Mouse (Mus musculus) cerebellum, postnatal 10 days (tissue): ENCODE results near the gene Akap2.
"Not testable (repeated sequence)": the region's sequence is repeated elsewhere in the genome, so short reads cannot be mapped to it uniquely, and the experiment has no call there.

Source experiments
- DNase-seq, 2 experiments: peaks; one replicate each; pipeline ENCODE4 v3.0.0; 2021; ENCODE audit warnings: mixed read lengths in 2 of 2

The Akap2 gene

DNA sequence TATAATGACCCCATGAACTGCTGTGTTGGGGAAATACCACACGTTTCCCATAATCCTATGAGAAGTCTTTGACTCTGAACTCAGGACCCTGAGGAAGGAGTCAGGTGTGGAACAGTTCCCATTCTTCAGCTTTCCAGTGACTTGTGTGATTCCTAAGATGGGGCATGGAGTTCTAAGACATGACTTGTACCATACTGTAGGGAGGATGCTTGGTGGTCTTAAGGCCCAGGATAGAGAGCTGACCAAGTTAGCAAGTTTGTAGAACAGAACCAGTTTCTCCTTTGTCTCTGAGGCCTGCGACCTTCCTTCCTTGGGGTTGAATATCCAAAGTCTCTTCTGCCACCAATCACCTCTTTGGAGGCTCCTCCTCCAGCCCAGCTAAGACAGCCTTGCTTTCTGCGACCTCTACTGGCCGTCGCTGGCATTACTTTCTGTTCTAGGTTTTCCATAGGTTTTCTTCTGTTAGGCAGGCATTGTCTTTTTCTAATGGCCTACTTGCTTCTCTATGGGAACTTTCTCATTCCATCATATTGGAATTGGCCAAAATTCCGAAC, 162.4 kb downstream of the Akap2 start:
- peak; percentile 90 to 92 for DNase-seq

DNA sequence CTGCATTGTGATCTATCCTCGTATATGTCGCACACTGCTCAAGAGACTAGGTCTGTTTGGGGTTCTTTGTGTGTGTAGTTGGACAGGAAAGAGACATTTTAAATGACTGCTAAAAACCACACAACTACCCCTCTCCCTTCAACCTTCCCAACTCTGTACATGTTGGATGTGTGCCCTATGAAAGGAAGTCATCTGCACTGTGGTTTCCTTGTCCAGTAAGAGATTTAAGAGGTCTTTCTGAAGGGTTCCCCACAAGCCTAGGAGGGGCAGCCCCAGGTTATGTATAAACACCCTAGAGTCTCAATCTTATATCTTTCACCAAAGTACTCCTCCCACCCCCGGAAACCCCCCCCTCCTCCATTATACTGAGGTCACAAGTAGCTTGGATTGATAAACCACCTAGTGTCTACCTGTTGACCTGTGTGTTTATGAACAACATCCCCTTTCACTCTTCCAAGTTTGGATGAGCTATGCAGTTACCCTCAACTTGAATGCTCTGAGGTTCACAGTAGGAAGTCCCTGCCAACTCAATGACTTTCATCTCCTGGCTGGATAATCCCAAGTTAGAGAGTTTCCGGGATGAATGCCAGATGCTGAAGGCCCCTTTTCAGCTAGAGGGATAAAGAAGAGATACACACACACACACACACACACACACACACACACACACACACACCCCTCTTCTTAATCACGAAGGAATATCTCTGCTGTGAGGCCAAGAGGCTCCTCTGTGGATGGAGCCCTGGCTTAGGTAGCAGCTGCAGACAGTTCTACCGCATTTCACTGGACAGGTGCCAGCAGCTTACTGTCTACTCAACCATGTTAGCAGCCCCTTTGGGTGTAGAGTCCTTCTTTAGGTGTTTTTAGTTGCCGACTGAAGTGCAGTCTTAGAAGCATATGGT, 166.3 kb downstream of the Akap2 start:
- DNase-seq: peak; percentile 41 to 49

DNA sequence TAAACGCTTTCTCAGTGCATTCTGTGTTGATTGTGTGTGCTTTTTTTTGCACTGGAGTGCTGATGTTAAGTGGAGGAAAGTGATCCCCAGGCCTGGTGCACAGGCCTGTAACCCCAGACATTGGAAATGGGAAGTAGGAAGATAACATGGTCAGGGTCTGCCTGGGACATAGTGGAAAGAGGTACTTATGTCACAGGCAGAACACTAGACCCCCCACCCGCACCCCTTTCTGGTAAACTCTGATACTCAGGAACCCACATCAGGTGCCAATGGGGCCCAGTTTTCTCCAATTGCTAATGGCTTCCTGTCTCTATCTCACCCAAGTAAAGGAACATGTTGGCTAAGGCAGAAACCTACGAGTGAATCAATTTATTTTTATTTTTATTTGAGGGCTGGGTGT, 167.1 kb downstream of the Akap2 start:
- DNase-seq: no peak

DNA sequence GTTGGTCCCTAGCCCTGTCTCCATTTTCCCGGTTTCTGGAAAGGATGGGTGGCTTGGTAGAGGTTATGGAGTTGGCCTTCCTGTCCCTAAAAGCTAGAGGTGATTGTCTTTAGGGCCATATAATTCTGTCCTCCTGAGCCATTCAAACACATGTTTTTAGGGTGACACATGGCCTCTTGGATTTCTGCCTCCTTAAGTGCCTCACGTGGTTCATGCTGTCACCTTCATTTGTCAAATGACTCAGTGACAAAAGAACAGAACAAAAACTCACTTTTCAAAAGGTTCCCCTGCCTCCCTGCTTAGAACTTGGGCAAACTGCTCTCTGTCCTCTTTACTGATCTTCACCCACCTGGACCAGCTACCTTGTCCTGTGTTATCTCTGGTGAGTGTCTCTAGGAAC, 167.7 kb downstream of the Akap2 start:
- no peak for DNase-seq

DNA sequence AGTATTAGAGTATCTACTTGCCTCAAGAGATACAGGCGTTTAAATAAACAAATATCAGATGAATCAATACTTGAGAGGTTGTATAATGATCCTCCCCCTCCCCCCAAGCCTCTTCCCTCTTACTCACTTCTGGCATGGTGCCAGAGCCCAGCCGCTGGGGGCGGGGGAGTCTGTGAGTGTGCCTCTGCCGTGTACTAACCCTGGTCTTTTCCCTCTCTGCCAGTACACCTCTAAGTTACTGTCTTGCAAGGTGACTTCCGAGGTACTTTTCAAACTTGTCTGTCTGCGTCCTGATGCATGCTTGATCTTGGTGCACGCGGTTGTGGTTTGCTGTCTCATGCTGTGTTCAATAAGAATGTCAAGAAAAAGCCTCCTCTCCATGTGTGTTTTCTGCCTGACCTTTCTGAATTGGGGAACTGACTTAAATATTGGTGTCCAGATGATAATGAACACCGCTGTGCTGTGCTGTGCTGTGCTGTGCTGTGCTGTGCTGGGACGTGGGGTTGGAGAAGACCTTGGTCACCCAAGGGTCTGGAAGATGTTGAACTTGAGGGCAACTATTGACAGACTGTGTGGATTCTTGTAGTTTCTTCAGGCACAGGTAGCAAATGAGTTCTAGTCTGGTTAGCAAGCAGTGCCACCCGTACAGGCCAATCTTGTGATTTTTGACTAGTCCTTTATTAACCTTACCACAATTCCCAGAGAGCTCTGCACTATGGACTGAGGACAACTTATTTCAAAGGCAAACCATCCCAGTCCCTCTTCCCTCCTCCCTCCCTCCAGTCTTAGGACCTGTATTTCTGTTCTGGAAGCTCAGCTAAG, 168.8 kb downstream of the Akap2 start:
- DNase-seq: peak; percentile 68 to 70

DNA sequence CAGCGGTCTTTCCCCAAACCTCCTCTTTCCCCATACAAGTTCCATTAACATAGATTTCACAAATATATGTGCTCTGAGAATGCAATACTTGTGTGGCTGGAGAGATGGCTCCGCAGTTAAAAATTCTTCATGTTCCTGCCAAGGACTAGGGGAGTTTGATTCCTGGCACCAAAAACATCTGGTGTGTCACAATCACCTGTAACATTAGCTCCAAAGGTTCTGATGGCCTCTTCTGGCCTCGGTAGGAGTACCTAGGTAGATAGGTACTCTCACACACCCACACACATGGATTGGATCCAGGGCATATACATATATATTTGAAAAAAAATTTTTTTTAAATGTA, 169.4 kb downstream of the Akap2 start:
- DNase-seq: no peak

DNA sequence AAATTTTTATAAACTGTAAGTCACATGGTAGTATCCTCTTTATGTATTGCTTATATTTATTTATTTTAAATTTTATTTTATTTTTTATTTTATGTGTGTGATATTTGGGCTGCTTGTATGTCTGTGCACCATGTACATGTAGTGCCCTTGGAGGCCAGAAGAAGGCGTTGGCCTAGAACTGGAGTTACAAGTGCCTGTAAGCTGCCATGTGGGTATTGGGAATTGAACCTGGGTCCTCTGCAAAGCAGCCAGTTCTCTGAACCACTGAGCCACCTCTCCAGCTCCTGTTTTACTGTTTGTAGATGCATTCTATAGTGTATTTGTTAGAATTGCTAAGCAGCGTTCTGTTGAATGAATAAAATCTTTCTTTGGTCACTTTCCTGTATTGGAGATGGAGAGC, 170.8 kb downstream of the Akap2 start:
- DNase-seq: no peak

DNA sequence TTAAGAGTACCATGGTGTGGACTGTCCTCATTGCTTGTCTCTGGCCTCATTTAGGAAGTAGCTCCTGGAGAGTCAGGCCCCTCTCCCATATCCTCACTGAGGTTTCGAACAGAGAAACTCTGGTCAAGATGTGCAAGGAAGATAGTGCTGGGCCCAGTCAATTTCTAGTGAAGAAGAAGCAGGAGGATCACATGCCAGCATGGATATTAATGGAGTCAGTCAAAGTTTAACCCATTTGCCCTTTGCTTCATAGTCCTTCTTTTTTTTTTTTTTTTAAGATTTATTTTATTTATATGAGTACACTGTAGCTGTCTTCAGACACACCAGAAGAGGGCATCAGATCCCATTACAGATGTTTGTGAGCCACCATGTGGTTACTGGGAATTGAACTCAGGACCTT, 171.5 kb downstream of the Akap2 start:
- not testable (repeated sequence) for DNase-seq

DNA sequence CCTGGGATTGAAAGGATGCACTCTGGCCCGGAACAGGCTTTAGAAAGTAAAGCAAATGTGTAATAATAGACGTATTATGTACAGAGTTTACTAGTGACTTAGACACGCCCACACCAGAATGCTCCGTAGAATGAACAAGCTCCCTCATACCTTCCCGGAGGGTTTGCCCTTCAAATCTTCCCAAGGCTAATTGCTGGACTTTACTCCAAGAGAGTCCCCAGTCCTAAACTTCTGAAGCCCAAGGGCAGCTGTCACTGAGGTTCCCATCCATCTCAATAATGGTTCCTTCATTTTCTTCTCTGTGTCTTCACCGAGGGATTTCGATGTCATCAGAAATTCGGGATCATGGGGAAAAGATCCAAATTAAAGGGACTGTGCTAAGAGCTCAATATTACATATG, 172.3 kb downstream of the Akap2 start:
- no peak for DNase-seq

DNA sequence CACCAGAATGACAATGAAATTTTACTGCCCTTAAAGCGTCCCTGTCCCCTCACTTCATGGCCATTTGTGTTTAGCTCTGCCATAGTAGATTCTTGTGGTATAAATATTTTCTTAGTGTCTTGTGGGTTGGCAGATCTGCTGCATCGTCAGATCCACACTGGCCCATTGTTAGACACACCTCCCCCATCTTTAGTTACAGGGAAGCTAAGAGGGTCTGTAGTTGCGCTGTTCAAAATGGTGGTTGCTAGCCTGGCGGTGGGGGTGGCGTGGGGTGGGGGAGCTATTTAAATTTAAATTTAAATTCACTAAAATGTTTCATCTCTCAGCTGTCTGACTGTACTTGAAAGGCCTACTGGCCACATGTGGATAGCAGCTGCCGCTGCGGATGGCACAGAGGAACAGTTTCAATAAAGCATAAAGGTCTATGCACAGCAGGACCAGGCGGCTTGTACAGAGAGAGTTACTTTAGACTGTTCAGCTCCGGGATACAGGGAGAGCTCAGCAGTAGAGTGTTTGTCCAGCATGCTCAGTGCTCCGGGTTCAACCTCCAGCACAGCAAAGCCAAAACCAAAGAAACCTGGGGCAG, 174.6 kb downstream of the Akap2 start:
- no peak for DNase-seq

DNA sequence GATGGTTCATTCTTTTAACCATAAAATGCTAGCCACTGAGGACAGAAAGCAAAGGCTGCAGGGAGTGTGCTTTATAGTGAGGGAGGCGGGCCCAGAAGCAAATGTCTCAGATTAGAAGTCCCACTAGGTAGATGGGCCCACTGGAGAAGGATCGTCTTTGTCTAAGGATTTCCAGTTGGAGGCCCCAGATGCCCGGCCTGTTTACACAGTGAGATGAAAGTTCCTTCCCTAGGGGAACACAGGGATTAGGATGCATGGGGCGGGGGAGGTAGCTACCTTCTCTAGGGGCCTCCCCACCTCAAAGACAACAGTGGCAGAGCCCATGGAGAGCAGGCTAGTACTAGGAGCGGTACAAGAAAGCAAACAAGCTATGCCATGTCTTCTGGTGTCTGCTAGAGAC, 177.7 kb downstream of the Akap2 start:
- no peak for DNase-seq

DNA sequence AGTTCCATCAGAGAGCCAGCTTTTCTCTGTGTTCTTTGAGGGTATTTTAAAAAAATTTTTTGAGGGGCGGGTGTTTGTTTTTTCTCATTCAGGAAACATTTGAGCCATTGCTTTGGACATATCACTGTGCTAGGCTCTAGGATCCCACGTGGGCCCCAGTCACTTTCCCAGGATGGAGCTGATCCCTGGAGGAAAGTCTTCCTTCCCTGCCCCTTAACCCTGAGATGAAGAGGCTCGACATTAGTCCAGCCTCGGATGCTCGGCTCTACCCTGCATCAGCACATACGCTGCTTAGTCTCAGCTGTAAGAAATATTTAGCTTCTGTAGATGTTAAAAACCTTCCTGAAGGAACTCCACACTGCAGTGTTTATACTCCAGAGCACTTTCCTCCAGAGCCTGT, 178.4 kb downstream of the Akap2 start:
- no peak for DNase-seq

DNA sequence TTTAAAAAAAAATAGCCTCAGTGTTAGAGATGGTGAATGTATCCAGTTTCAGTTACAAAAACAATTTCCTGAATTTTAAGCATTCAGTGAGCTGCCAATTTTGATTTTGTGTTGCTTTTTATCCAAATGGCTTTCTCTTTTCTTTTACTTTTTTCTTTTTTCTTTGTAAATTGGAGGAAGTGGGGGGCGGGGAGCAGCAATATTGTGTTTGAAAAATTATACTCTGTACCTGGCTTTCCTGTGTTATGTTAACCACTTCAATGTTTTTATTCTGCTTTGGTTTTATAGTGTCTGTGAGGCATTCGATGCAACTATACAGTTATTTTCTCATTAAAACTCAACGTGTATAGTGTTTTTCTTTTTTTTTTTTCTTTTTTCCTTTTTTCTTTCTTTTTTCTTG, 179.2 kb downstream of the Akap2 start:
- DNase-seq: no peak

DNA sequence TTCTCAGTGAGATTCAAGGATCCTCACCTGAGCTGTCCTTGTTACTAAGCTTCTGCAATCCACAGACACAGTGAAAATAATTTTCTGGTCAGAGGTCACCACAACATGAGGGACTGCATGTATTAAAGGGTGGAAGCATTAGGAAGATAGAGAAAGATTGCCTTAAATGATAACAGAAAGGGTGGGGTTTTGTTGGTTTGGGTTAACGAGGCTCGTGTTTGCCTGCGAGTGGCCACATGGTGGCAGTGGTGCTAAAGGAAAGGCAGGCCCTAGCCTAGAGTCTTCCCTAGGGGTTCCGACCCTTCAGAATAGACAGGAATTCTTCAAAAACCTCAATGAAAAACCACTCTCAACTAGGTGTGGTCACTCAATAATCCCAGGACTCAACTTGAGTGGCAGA, 183.8 kb downstream of the Akap2 start:
- peak; percentile 85 to 88 for DNase-seq

DNA sequence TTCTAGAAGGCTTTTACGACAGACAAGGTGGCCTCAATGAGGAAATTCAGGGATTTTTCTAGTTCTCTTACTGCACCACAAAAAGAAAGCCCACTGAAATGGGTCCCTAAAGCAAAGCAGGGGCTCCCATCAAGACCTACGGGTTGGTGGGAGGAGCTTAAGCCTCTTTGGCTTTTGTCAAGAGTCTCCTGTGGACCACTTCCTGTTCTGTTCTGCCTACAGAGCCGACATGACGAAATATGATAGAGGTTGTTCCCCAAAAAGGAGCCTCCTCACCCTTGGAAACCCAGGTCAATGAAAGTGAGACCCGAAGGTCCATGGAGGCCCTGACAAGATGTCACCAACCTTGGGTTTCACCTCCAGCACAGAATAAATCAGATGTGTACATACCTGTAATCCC, 185.2 kb downstream of the Akap2 start:
- DNase-seq: no peak

DNA sequence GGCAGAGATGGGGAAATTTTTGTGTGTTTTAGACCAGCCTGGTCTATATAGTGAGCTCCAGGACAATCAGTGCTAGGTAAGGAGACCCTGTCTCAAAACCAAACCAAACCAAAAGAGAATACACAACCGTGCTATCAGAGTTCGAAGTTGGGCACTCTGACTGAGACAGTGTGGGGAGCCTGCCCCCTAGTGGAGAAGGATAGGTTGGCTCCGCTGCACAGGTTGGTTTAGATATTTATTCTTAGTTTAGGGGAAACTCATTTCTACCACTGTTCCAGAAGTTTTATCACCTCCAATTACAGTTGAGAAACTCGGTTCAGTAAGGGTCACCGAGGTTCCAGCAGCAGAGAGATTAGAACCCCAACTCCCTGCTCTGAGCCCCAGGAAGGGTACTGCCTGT, 186.8 kb downstream of the Akap2 start:
- peak; percentile 81 to 87 for DNase-seq

DNA sequence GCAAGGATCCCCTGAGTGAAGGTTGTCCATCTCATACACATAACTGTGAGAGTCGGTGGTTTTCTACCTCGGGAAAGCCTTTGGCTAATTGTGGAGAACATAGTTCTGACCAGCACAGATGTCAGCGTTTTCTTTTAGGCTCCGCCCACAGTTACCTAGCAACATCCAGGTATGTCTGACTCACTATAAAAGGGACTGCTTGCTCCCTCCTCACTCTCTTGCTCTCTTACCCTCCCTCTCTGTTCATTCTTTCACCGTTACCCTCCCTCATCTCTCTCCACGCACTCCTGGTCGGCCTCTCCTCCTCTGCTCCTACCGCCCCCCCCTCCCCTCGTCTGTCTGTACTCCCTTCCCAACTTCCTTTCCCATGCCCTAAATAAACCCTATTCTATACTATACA, 187.2 kb downstream of the Akap2 start:
- no peak for DNase-seq

DNA sequence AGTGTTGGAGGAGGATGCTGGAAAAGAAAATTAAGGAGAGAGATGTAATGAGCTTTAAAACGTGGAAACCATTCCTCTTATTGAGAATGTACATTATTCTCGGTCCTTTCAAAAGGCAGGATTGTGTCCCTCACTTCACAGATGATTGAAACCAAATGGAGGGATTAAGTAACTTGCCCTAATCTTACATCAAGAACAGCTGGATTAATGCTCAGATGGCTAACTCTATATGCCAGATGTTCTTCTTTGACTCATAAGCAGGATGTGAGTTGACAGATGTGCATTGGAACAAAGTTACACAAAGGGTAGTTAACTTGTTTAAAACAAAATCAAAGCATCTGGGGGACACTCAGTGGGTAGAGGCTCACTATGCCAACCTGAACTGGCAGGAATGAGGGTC, 189.3 kb downstream of the Akap2 start:
- no peak for DNase-seq

DNA sequence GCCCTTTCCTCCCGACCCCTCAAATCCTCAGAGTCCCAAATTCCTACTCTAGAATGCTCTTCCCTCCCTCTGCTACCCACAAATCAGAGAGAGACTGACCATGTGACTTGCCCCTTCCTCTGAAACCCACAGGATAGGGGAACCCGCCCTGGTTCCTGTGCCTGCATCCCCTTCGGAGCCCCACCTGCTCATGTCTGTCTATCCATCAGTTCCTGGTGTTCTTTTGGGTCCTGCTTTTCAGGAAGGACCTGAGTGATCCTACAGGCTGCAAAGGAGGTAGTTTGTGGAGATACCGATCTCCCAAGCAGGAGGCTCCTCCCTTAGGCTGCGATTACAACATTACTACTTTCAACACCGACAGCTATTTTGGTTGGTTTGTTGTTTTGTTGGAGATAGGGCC, 191.4 kb downstream of the Akap2 start:
- DNase-seq: no peak

DNA sequence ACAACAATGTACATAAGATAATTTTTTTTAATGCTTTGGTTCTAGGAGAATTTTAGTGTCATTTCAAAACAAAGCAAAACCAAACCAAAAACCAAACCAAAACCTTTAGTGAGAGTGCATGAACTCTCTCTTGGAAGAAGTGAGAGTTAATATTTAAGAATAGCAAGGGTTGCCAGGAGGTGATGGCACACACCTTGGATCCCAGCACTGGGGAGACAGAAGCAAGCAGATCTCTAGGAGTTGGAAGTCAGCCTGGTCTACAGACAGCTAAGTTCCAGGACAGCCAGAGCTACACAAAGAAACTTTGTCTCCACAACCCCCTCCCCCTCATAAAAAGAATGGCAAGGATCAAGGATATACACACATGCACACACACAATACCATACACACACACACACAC, 195.6 kb downstream of the Akap2 start:
- no peak for DNase-seq

DNA sequence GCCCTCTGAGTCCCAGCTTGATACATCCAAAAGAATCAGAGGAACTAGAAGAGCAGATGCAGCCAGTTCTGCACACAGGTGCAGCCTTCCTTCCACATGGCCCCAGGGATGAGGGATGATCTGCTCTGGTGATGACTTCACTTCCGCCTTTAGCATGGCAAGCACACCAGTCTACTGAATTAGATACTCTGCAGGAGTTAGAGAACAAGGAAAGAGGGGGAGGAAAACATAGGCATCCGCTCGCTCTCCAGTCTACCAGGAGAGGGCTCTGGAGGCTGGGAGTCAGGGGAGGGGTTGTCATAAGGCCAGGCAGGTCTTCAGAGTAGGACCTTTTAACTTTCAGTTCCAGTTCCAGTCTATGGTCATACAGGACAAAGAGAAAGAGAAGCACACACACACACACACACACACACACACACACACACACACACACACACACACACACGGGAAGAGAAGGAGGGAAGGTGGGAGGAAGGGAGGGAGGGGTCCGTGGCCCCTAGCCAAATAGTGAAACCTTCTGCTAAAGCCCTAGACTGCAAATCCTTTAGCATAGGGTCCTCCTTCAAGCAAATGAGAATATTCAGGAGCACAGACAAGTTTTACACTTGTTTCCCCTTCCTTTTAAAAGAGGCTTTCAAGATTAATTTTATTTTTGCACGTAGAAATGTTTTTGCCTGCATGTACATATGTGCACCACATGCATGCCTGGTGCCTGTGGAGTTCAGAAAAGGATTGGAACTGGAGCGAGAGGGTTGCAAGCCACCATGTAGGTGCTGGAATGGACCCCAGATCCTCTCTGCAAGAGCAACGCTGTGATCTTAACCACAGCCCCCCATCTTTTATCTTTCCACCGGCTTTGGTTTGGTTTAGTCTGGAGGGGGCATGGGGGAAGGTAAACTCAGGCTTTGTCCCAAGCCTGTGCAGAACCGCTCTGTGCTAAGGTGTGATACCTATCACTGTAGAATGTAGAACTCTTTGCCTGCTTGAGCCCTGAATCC, 197.0 kb downstream of the Akap2 start:
- peak; percentile 87 for DNase-seq
